Mouse (Mus musculus) left cerebral cortex, adult 2 months (tissue): ENCODE data around the gene Atp7a. TPM values are rescaled to one million over a fixed set of nuclear protein-coding genes. Genes with fewer than 3 reads are reported as not detected.
"Not testable (repeated sequence)": the region's sequence is repeated elsewhere in the genome, so short reads cannot be mapped to it uniquely, and the experiment has no call there.

Experiments
- DNase-seq, 2 experiments: peaks; one replicate each; pipeline ENCODE4 v3.0.0; 2021 to 2022; ENCODE audit warnings: low spot score in 2 of 2, mixed read lengths in 1 of 2; ENCODE audit errors: extremely low spot score in 1 of 2
- H3K27ac ChIP-seq: fragments of 200-600 bp; 2 replicates; pipeline ENCODE4 v1.8.1; 2022
- H3K4me3 ChIP-seq: fragments of 200-600 bp; 2 replicates; pipeline ENCODE4 v1.8.1; 2022
- CTCF ChIP-seq: fragments of 200-600 bp; IDR thresholded peaks from 2 replicates; pipeline ENCODE4 v1.8.1; 2022; ENCODE audit warnings: antibody characterized with exemption, mild to moderate bottlenecking, moderate library complexity
- intact Hi-C: fragments of 180-260 bp; cut with DNase I; formaldehyde crosslinking; loops from one replicate; pipeline ENCODE4 v1.15.1; 2025
- total RNA-seq, 2 experiments: library from RNA; stranded (reverse); gene quantifications; 2 replicates each; pipeline ENCODE4 v1.2.3; 2021

The Atp7a gene
- total RNA-seq, 2 experiments from 2014 or later = 7.4 to 8.5 TPM

- DNase-seq = no peak
- no peak for TF ChIP-seq CTCF
- intact Hi-C loops = loop anchor here (1.0 to 10.0 kb wide), 4 partner anchors 78 to 357 kb away; no protein-coding TSS in a partner anchor
- Histone ChIP-seq H3K4me3 (peak overlapping the region; percentile 53), H3K27ac (peak overlapping the region; percentile 76)
These were observed 233 bp downstream of the Atp7a start for GRCm38 (mm10) chrX:106027343-106027674.

- intact Hi-C loops = no loop called here
- Histone ChIP-seq H3K27ac (no peak overlapping the region), H3K4me3 (no peak overlapping the region)
- no peak for TF ChIP-seq CTCF
- no peak for DNase-seq
These were observed 3.1 kb downstream of the Atp7a start for GRCm38 (mm10) chrX:106030176-106030575.

DNA sequence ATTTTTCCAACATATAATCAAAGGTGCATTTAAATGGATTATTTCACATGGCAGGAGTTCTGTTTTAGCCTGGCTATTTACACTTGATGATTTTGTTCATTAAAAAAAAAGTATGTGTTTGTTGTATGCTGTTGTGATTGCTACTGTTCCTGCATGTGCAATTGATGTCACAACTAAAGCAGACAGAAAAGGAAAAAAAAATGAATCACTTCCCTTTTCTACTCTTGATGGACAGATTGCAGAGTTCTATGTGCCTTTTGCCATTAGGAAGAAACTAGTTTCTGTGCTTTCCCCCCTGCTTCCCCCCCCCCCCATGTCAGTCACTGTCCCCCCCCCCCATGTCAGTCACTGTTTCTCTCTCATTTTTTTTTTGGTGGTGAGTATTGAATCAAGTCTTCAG lies 4.0 kb downstream of the Atp7a start:
- TF ChIP-seq CTCF = no peak
- no peak overlapping the region for H3K4me3 ChIP-seq
- no peak overlapping the region for H3K27ac ChIP-seq
- intact Hi-C loops = no loop called here
- no peak for DNase-seq

DNA sequence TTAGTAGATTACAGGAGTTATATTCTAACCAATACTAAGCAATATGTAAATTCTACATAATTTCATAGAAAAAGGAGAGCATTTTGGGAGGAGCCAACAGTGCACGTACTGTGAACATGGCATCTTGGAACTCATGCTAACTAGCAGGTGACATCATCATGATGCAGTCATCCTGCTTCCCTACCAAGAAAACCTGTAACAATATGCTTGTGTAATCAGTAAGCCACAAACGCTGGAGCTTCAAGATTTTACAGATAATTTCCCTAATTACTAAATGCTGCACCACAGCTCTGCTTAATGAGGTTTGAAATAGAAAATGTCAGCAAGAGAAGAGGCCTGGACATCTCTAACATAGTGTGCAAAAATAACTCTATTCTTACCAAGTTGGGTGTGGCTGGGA lies 8.7 kb downstream of the Atp7a start:
- no peak overlapping the region for H3K4me3 ChIP-seq
- intact Hi-C loops = no loop called here
- no peak overlapping the region for H3K27ac ChIP-seq
- no peak for DNase-seq
- no peak for TF ChIP-seq CTCF

- Histone ChIP-seq H3K4me3 (no peak overlapping the region), H3K27ac (no peak overlapping the region)
- intact Hi-C loops = no loop called here
- DNase-seq = no peak
- no peak for TF ChIP-seq CTCF
These were observed 10.2 kb downstream of the Atp7a start for GRCm38 (mm10) chrX:106037185-106037752.

DNA sequence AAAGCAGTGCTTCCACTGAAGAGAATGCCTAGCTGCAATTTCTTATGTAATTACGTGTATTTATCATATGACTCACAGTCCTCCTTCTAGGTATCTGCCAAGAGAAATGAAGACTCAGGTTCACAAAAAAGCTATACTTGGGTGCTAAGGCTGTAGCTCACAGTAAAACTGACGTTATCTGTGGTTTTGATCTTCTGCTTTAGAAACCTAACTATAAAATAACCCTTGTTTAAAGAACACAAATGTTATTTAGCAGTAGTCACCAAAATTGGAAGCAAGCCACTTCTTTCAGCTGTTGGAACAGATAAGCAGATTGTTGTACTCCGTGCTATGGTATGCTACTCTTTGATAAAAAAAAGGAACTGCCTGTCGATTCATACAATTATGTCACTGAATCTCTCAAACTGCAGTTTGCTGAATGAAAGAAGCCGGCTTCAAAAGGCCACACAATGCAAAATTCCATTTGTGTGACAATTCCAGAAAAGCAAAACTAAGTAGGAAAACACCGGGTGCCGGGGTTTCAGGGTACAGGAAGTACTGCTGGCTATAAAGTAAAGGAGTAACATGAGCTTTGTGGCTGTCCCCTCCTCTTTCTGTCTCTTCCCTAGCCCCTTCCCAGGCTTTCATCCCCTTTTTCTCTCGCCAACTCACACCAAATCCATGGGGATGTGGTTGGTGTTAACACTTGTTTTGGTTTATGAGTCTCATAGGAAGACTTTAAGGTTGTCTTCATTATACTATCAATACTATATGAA lies 17.0 kb downstream of the Atp7a start:
- Histone ChIP-seq H3K4me3 (no peak overlapping the region), H3K27ac (no peak overlapping the region; the same call in 1 of the 2 replicates)
- no peak for TF ChIP-seq CTCF
- intact Hi-C loops = no loop called here
- DNase-seq = no peak

GRCm38 (mm10) chrX:106045455-106045854 lies 18.4 kb downstream of the Atp7a start:
- TF ChIP-seq CTCF = no peak
- intact Hi-C loops = no loop called here
- H3K27ac ChIP-seq = no peak overlapping the region
- no peak overlapping the region for H3K4me3 ChIP-seq
- no peak for DNase-seq

- no peak overlapping the region for H3K27ac ChIP-seq
- intact Hi-C loops = no loop called here
- no peak overlapping the region for H3K4me3 ChIP-seq
- DNase-seq = no peak
- TF ChIP-seq CTCF = no peak
These were observed 18.9 kb downstream of the Atp7a start for GRCm38 (mm10) chrX:106045928-106046327.

DNA sequence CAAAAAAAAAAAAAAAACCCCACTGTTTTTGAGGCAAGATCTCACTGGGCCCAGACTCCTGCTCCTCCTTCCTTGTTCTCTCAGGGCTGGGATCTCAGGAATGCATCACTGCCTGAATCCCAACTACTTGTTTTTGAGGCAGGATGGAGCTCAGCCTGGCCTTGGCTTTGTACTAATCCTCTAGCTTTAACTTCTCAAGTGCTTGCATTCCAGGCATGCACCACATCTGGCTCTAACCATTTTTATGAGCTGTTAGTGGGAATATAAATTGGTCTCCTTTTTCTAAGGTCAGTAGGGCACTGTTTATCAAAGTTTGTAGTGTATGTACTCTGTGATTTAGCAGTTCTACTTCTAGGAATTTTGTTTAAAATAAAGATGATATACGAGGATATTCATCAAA lies 21.1 kb downstream of the Atp7a start:
- no peak for DNase-seq
- H3K27ac ChIP-seq = no peak overlapping the region
- no peak overlapping the region for H3K4me3 ChIP-seq
- TF ChIP-seq CTCF = no peak
- intact Hi-C loops = no loop called here

GRCm38 (mm10) chrX:106077858-106078257 lies 50.8 kb downstream of the Atp7a start:
- H3K27ac ChIP-seq, intact Hi-C loops: not testable (repeated sequence)
- TF ChIP-seq CTCF = peak; percentile 13; the same call in 1 of the 2 replicates

GRCm38 (mm10) chrX:106080811-106081443 lies 53.9 kb downstream of the Atp7a start:
- Histone ChIP-seq H3K4me3 (no peak overlapping the region), H3K27ac (no peak overlapping the region)
- DNase-seq = no peak
- TF ChIP-seq CTCF = no peak
- intact Hi-C loops = no loop called here

More at GRCm38 (mm10) chrX:106077858-106078257, 50.8 kb downstream of the Atp7a start:
- DNase-seq, H3K4me3 ChIP-seq: not testable (repeated sequence)

DNA sequence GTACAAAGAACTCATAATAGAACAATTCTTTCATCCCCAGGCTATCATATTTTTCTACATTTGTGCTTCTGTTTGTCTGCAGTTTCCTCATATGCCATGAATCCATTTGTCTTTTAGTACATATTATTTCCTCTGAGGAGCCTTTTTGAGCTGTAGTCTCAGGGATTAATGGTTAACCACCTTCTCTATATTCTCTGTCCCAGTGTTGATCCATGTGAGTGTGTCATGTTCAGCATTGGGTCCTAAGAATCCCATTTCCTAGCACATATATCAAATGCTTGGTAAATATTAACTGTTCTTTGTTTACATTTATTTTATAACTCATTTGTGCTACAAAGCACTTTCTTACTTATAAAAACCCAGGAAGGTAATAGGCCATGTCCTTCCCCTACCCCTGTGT lies 55.4 kb downstream of the Atp7a start:
- no peak for DNase-seq
- intact Hi-C loops = no loop called here
- H3K27ac ChIP-seq = no peak overlapping the region
- TF ChIP-seq CTCF = no peak
- no peak overlapping the region for H3K4me3 ChIP-seq
